Mouse (Mus musculus) intestine, postnatal 0 days (tissue): ENCODE measurements around the gene Stk4. TPM values are rescaled to one million over a fixed set of nuclear protein-coding genes. Genes with fewer than 3 reads are reported as not detected.

Experiments
- ATAC-seq: fragments of 200-750 bp; cut with Nextera tagmentation; 2 replicates; pipeline ENCODE4 v1.8.0; 2017; ENCODE audit warnings: mild to moderate bottlenecking, moderate TSS enrichment, moderate library complexity
- H3K27ac ChIP-seq: fragments of 300-500 bp; sonication (generic); 2 replicates; pipeline ENCODE4 v1.5.1; 2014; ENCODE audit warnings: mild to moderate bottlenecking, low read depth, low read length, moderate library complexity
- H3K27me3 ChIP-seq: fragments of 300-500 bp; sonication (generic); replicated peaks from 2 replicates; pipeline ENCODE4 v1.6.1; 2014; ENCODE audit warnings: low read length, mixed read lengths; ENCODE audit not compliant: control insufficient read depth, insufficient read depth
- H3K36me3 ChIP-seq: fragments of 300-500 bp; sonication (generic); 2 replicates; pipeline ENCODE4 v1.6.1; 2014; ENCODE audit warnings: mild to moderate bottlenecking, moderate library complexity; ENCODE audit not compliant: control insufficient read depth, insufficient read depth
- H3K4me1 ChIP-seq: fragments of 300-500 bp; sonication (generic); replicated peaks from 2 replicates; pipeline ENCODE4 v1.6.1; 2014; ENCODE audit warnings: antibody characterized with exemption, low read length, mixed read lengths; ENCODE audit not compliant: control insufficient read depth, insufficient read depth
- H3K4me2 ChIP-seq: fragments of 300-500 bp; sonication (generic); replicated peaks from 2 replicates; pipeline ENCODE4 v1.6.1; 2014; ENCODE audit warnings: low read depth, mild to moderate bottlenecking, moderate library complexity
- H3K4me3 ChIP-seq: fragments of 300-500 bp; sonication (generic); 2 replicates; pipeline ENCODE4 v1.5.1; 2014; ENCODE audit warnings: low read depth, low read length
- H3K9ac ChIP-seq: fragments of 300-500 bp; sonication (generic); 2 replicates; pipeline ENCODE4 v1.6.1; 2014; ENCODE audit warnings: mild to moderate bottlenecking, low read depth, low read length
- H3K9me3 ChIP-seq: fragments of 300-500 bp; sonication (generic); 2 replicates; pipeline ENCODE4 v1.6.1; 2016; ENCODE audit warnings: mixed run types; ENCODE audit not compliant: control insufficient read depth
- CTCF ChIP-seq: sonication (generic); IDR thresholded peaks from 2 replicates; pipeline ENCODE4 v1.5.1; 2016; ENCODE audit warnings: low read depth, mild to moderate bottlenecking, control low read depth, antibody characterized with exemption, moderate library complexity
- WGBS: fragments of 180-500 bp; shearing (Covaris S2); extraction: QIAGEN DNeasy Blood & Tissue Kit; methylation state at CpG from one replicate; pipeline ENCODE4 v1.1.7; 2014; 5-methylcytosine and 5-hydroxymethylcytosine counted together
- polyA plus RNA-seq: library from polyadenylated mRNA; unstranded; fragments of >200 nt; fragmentation: Nextera tagmentation; extraction: Ambion mirVana; gene quantifications from 2 replicates; pipeline ENCODE4 v1.2.1, GENCODE M21; 2015

Stk4 gene
- polyA plus RNA-seq, 1 experiment from 2014 or later: 12.2 TPM

- Histone ChIP-seq H3K4me2 (no peak within 1 kb of the TSS), H3K4me3 (no peak within 1 kb of the TSS), H3K27ac (no peak within 1 kb of the TSS), H3K36me3 (no peaks in the 10 kb centered on the region), H3K27me3 (no peaks in the 10 kb centered on the region), H3K9ac (no peak within 1 kb of the TSS), H3K9me3 (no peaks in the 10 kb centered on the region), H3K4me1 (no peaks in the 10 kb centered on the region)
- TF ChIP-seq CTCF: no peak
- ATAC-seq: no peak
- WGBS: 76% methylated on average over 6 of the region's 6 CpGs
Measured at GRCm38 (mm10) chr2:164190576-164190975, 120.5 kb downstream of the Stk4 start, which contains the start of gene Wfdc12. Wfdc12 (minus strand) TSS chr2:164190608.

GRCm38 (mm10) chr2:164192279-164192678, 122.2 kb downstream of the Stk4 start:
- H3K9me3 ChIP-seq: no peaks in the 10 kb centered on the region
- no peak overlapping the region for H3K9ac ChIP-seq
- no peaks in the 10 kb centered on the region for H3K27me3 ChIP-seq
- no peaks in the 10 kb centered on the region for H3K4me1 ChIP-seq
- no peak overlapping the region for H3K4me2 ChIP-seq
- H3K36me3 ChIP-seq: no peaks in the 10 kb centered on the region
- H3K27ac ChIP-seq: no peak overlapping the region
- no peak overlapping the region for H3K4me3 ChIP-seq
- TF ChIP-seq CTCF: no peak
- ATAC-seq: no peak

- Histone ChIP-seq H3K36me3 (no peaks in the 10 kb centered on the region), H3K4me2 (no peak overlapping the region), H3K9ac (no peak overlapping the region), H3K4me1 (no peaks in the 10 kb centered on the region), H3K9me3 (no peaks in the 10 kb centered on the region), H3K27ac (no peak overlapping the region), H3K27me3 (no peaks in the 10 kb centered on the region), H3K4me3 (no peak overlapping the region)
- ATAC-seq: no peak
- 70% methylated on average over 5 of the region's 5 CpGs for WGBS
- TF ChIP-seq CTCF: no peak
Measured at GRCm38 (mm10) chr2:164194959-164195630, 125.0 kb downstream of the Stk4 start.

GRCm38 (mm10) chr2:164195971-164196699, 126.0 kb downstream of the Stk4 start:
- TF ChIP-seq CTCF: no peak
- no peaks in the 10 kb centered on the region for H3K27me3 ChIP-seq
- no peak overlapping the region for H3K4me3 ChIP-seq
- 82% methylated on average over 5 of the region's 5 CpGs for WGBS
- H3K36me3 ChIP-seq: no peaks in the 10 kb centered on the region
- no peaks in the 10 kb centered on the region for H3K4me1 ChIP-seq
- no peak overlapping the region for H3K27ac ChIP-seq
- ATAC-seq: no peak
- H3K9me3 ChIP-seq: no peaks in the 10 kb centered on the region
- H3K4me2 ChIP-seq: no peak overlapping the region
- no peak overlapping the region for H3K9ac ChIP-seq

GRCm38 (mm10) chr2:164196700-164196990, 126.5 kb downstream of the Stk4 start:
- no peaks in the 10 kb centered on the region for H3K36me3 ChIP-seq
- no peaks in the 10 kb centered on the region for H3K27me3 ChIP-seq
- no peak for ATAC-seq
- 73% methylated on average over 5 of the region's 5 CpGs for whole genome bisulfite sequencing
- no peak overlapping the region for H3K4me3 ChIP-seq
- H3K4me2 ChIP-seq: no peak overlapping the region
- H3K4me1 ChIP-seq: no peaks in the 10 kb centered on the region
- H3K27ac ChIP-seq: no peak overlapping the region
- H3K9ac ChIP-seq: no peak overlapping the region
- no peak for TF ChIP-seq CTCF
- no peaks in the 10 kb centered on the region for H3K9me3 ChIP-seq

- Histone ChIP-seq H3K27ac (no peak within 1 kb of the TSS), H3K4me1 (no peaks in the 10 kb centered on the region), H3K27me3 (no peaks in the 10 kb centered on the region), H3K4me3 (no peak within 1 kb of the TSS), H3K9ac (no peak within 1 kb of the TSS), H3K9me3 (no peaks in the 10 kb centered on the region), H3K4me2 (no peak within 1 kb of the TSS), H3K36me3 (no peaks in the 10 kb centered on the region)
- no peak for TF ChIP-seq CTCF
- WGBS: 83% methylated on average over 20 of the region's 20 CpGs
- no peak for ATAC-seq
Measured at GRCm38 (mm10) chr2:164199626-164200327, 129.7 kb downstream of the Stk4 start, which contains the start of gene Wfdc15a. Wfdc15a (minus strand) TSS chr2:164200130.

Other genes starting within 250 kb of the Stk4 start
- gene Ccn5, start 249.5 kb upstream of the Stk4 start, polyA plus RNA-seq: not detected in 2 replicates
- gene Kcnk15, start 216.7 kb upstream of the Stk4 start, polyA plus RNA-seq: not detected in 2 replicates
- 0.53 and 0.55 TPM in 2 replicates for gene Rims4, start 151.6 kb upstream of the Stk4 start, polyA plus RNA-seq
- gene Ywhab, start 75.4 kb upstream of the Stk4 start, polyA plus RNA-seq: 180 and 186 TPM in 2 replicates
- gene Pabpc1l, start 44.9 kb upstream of the Stk4 start, polyA plus RNA-seq: 0.88 and 0.94 TPM in 2 replicates
- 25.0 and 27.8 TPM in 2 replicates for gene Tomm34, start 847 bp downstream of the Stk4 start, polyA plus RNA-seq
- 0.07 and 0.21 TPM in 2 replicates for gene Kcns1, start 100.8 kb downstream of the Stk4 start, polyA plus RNA-seq
- gene Wfdc5, start 112.4 kb downstream of the Stk4 start, polyA plus RNA-seq: 0.44 TPM in 1 of 2 replicates, not detected in the other
- not detected in 2 replicates for gene Wfdc12, start 120.3 kb downstream of the Stk4 start, polyA plus RNA-seq
- gene Wfdc15a, start 129.8 kb downstream of the Stk4 start, polyA plus RNA-seq: not detected in 2 replicates
- gene Wfdc15b, start 151.3 kb downstream of the Stk4 start, polyA plus RNA-seq: 1.3 and 2.6 TPM in 2 replicates
- not detected in 2 replicates for gene Svs2, start 168.1 kb downstream of the Stk4 start, polyA plus RNA-seq
- gene Svs3b, start 186.3 kb downstream of the Stk4 start, polyA plus RNA-seq: not detected in 2 replicates
- not detected in 2 replicates for gene Svs4, start 208.1 kb downstream of the Stk4 start, polyA plus RNA-seq
- gene Svs3a, start 218.9 kb downstream of the Stk4 start, polyA plus RNA-seq: not detected in 2 replicates
- not detected in 2 replicates for gene Svs6, start 246.4 kb downstream of the Stk4 start, polyA plus RNA-seq